Mouse (Mus musculus): ENCODE measurements around the gene Prnd. TPM values are rescaled to one million over a fixed set of nuclear protein-coding genes. Genes with fewer than 3 reads are reported as not detected.

Prnd gene
- total RNA-seq, 2 experiments from 2014 or later, result 0.16 to 0.36 TPM

GRCm38 (mm10) chr2:131980866-131981265 lies 30.2 kb downstream of the Prnd start:
- no peak for DNase-seq (ENCODE audit: low spot score)

DNA sequence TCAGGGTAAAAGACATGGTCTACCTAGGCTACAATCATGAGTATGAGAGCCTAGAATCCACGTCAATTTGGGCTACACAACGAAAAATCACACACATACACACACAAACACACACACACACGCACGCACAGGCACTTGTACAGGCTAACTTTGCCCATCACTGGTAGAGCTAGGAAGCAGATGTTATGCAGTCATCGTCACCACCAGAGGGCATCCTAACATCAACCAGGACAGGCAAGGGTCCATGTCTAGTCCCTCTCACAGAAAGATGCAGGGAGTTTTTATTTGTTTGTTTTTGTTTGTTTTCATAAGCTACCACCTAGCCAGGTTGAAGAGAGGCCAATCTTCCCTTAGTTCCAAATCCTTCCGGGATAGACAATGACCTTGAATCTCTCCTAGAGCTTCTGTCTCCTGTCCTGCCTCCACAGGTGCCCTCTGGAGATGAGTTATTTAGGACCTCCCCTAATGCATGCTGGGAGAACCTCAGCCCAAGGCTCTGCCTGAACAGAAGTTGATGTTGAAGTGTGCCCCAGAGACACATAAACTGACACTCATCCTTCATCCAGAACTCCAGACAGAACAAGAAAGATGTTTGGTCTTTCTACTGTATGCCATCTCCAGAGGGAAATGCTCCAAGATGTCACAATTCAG lies 32.0 kb downstream of the Prnd start:
- peak; percentile 73 for DNase-seq (ENCODE audit: low spot score)

DNA sequence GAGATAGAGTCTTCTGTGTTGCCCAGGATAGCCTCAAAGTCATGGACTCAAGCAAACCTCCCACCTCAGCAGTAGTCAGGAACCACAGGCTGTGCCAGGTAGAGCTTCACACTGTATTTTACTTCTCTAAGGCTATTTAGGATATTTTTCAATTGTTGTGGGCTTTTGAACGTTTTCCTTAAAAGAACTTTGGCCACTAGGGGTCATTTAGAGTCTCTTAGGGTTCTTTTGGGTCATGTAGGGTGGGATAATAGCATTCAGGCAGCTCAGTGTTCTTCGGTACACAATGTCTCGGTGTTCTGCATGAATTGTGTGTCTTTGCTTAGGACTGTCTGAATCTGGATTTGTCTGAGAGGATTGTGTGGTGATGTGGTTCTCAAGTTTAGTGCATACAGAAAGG lies 37.3 kb downstream of the Prnd start:
- no peak for DNase-seq (ENCODE audit: low spot score)

- no peak for DNase-seq (ENCODE audit: low spot score)
Observed at GRCm38 (mm10) chr2:131988550-131988949, 37.9 kb downstream of the Prnd start.

GRCm38 (mm10) chr2:131992487-131992886 lies 41.8 kb downstream of the Prnd start:
- DNase-seq (ENCODE audit: low spot score), result no peak

DNA sequence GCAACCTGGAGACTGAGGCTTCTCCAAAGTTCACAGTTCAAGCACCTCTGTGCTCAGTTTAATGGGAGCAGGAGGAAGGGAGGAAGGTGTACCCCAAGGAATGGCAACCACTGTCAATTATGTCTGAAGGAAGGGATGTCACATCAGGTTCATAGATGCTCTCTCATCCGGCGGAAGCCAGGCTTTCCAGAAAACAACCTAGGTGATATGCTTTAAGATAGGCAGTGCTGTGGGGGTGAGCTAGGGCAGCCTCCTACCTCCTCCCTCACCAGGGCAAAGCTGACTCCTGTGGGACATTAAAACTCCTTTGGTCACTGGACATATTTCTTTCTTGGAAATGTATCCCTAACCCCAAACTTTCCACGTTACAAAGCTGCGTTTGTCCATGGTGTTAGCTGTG lies 42.5 kb downstream of the Prnd start:
- DNase-seq (ENCODE audit: low spot score), result no peak

DNA sequence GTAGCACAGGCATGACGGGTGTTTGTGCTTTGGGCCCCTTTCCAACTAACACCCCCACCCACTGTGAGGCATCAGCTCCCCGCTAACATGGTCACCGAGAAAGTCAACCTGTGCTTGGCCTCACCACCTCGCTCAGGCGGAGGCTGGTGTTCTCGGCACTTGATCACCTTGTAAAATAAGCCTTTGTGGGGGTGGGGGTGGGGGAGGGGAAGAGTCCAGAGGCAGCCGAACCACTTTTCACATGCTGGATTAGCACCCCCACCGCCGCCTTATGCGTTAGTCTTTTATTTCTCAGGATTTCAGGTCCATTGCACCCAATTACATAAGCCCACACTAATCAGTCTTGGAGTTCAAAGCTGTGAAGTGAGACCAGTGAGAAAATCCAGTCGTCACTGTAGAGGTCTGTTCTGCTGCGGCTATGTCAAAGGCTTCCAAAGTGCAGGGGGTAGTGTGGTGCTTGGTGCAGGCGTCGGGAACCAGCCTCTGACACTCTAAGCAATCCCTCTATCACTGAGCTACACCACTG lies 43.0 kb downstream of the Prnd start:
- DNase-seq (ENCODE audit: low spot score), result no peak

- no peak for DNase-seq (ENCODE audit: low spot score)
Observed at GRCm38 (mm10) chr2:131994971-131995370, 44.3 kb downstream of the Prnd start.

- no peak for DNase-seq (ENCODE audit: low spot score)
Observed at GRCm38 (mm10) chr2:131995742-131996141, 45.1 kb downstream of the Prnd start.

DNA sequence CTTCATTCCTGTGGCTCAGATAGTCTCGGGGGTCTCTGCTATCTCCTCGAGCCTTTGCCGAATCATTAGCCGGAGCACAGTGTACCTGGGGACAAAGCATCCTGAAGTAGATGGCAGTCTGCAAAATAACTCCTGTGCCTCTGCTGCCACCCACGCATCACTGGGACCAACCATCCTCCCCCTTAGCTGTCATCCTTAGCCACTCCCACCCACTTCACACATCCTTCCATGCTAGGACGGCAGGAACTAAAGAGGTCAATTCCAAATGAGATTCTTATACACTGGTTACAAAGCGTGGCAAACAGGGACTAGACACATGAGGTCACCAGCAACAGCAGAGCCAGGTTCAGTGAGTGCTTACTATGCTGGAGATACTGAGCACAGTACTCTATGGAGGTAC lies 45.7 kb downstream of the Prnd start:
- DNase-seq (ENCODE audit: low spot score), result no peak

DNA sequence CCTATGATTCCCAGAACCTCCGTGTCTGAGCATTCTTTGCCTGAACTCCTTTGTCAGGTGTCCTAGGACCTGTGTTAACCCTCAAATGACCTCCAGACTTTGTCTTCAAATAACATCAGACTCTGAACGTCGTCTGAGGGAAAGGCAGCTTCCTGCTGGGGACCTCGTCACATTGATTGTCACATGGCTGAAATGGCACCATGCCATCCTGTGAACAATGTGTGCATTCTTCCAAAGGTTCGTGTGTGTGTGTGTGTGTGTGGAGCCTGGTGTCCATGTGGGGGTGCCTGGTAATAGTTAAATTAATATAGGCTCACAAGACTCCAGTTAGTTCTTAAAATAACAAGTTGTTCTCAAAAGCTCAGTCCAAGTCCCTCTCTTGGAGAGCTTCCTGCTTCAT lies 46.7 kb downstream of the Prnd start:
- DNase-seq (ENCODE audit: low spot score), result no peak

DNA sequence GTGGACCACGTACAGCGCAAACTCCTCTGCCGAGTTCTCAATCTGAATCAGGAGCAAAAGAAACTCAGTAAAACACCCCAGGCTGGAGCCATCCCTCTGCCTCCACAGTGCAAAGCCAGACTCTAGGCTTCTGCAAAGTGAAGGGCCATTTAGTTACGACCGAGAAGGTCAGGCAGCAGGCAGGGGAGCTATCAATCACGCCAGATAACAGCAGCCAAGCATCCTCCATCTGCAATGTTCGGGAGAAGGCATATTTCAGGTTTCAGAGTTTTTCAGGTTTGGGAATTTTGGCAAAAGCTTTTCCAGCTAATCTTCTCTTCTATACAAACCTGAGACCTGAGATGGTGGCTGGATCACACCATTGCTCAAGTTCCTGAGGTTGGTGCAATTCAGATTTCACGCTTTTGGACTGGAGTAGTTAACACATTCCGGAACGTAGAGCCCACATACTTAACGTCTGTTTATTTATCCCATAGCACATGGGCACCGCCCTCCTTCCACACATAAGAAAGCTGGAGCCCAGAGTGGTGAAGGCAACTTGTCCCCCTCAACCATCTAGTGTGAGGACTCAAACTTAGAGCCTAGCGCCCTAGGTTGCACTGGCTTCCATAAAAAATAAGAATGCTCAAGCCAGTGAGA lies 51.2 kb downstream of the Prnd start:
- DNase-seq (ENCODE audit: low spot score), result no peak

GRCm38 (mm10) chr2:132003916-132004315 lies 53.3 kb downstream of the Prnd start:
- DNase-seq (ENCODE audit: low spot score), result no peak

- DNase-seq (ENCODE audit: low spot score), result no peak
Observed at GRCm38 (mm10) chr2:132004495-132005136, 54.0 kb downstream of the Prnd start.

- peak; percentile 50 for DNase-seq (ENCODE audit: low spot score)
Observed at GRCm38 (mm10) chr2:132005445-132005844, 54.8 kb downstream of the Prnd start.

Other genes starting within 250 kb of the Prnd start
- gene Erv3, start 91.1 kb upstream of the Prnd start, total RNA-seq (2021), result not detected
- 100 to 1,000 TPM; 104 to 114 TPM for gene Prnp, start 40.9 kb upstream of the Prnd start, total RNA-seq (2021)
- gene Prn, start 40.9 kb upstream of the Prnd start, total RNA-seq (2021), result not detected
- 1 to 10 TPM; 4.3 to 5.1 TPM for gene Rassf2, start 79.4 kb downstream of the Prnd start, total RNA-seq (2021)
- 10 to 100 TPM in 1 of 2 experiments, 1 to 10 TPM in 1; 9.4 to 12.9 TPM for gene Slc23a2, start 194.2 kb downstream of the Prnd start, total RNA-seq (2021)

Data from gastrocnemius, adult 18-20 months (tissue).